In genomic region chr2:152806037-152806436, GRCm38 (mm10) we compare ENCODE assay signal across 9 mouse cellular contexts. TPM values are rescaled to one million over a fixed set of nuclear protein-coding genes. Genes with fewer than 3 reads are reported as not detected.
DNase-seq lines count a peak whose midpoint lies in the region; ATAC-seq and TF ChIP-seq lines count a peak whose summit lies in the region.
"Had no signal": no experiment of that assay in that cellular context is flagged by ENCODE, and none has a peak within 500 bp of the region (broad histone marks: within the 10 kb centered on the region; RNA-seq: fewer than 3 reads in every experiment).

No protein-coding gene starts in this region.

- no peak overlapping the region for H3K4me2 ChIP-seq in heart, embryonic 15.5 days
- H3K4me2 ChIP-seq: neural tube, embryonic 15.5 days had no signal

- peaks cover 32% of the 10 kb centered on the region for H3K4me1 ChIP-seq in heart, embryonic 15.5 days (replicated peaks)

- whole genome bisulfite sequencing in heart, embryonic 15.5 days = 50% methylated on average over 2 of the region's 2 CpGs
- WGBS in macrophage (ENCODE audit: missing documents) = 31% methylated on average over 2 of the region's 2 CpGs

- H3K4me3 ChIP-seq in layer of hippocampus, adult 2 months = no peak overlapping the region
- no peak overlapping the region for H3K4me3 ChIP-seq in heart, embryonic 15.5 days
- no peak overlapping the region for H3K4me3 ChIP-seq in macrophage (ENCODE audit: inconsistent target)
- H3K4me3 ChIP-seq: neural tube, embryonic 15.5 days had no signal

- TF ChIP-seq CTCF in layer of hippocampus, adult 2 months (conservative IDR thresholded peaks at IDR 0.05) = no peak

- peaks cover 92% of the 10 kb centered on the region for H3K79me2 ChIP-seq in macrophage (ENCODE audit: inconsistent target)

- DNase-seq in layer of hippocampus, adult 2 months (ENCODE audit: low spot score in 2 of 2) = no peak
- no peak for DNase-seq in layer of hippocampus, postnatal 14 days (ENCODE audit: low spot score in 2 of 2)
- DNase-seq in adrenal gland, postnatal 14 days = peak; percentile 60
- DNase-seq in right cerebral cortex, postnatal 36 days (ENCODE audit: low spot score in 2 of 2) = no peak
- no peak for DNase-seq in left cerebral cortex, postnatal 4 days

- ATAC-seq in heart, embryonic 15.5 days (replicated peaks; ENCODE audit: insufficient number of reproducible peaks, insufficient read depth, low FRiP score, low read depth) = no peak
- no peak for ATAC-seq in monocyte, adult 5-6 weeks (replicated peaks; ENCODE audit: insufficient number of reproducible peaks, low FRiP score, low TSS enrichment, poor library complexity, severe bottlenecking)

- H3K36me3 ChIP-seq in heart, embryonic 15.5 days = no peaks in the 10 kb centered on the region
- H3K36me3 ChIP-seq in macrophage (ENCODE audit: inconsistent target) = no peaks in the 10 kb centered on the region
- H3K36me3 ChIP-seq: neural tube, embryonic 15.5 days had no signal

- H3K9ac ChIP-seq in heart, embryonic 15.5 days = no peak overlapping the region
- H3K9ac ChIP-seq: neural tube, embryonic 15.5 days had no signal

- intact Hi-C loops in left cerebral cortex, postnatal 4 days (cut with DNase I) = no loop called here

- no peaks in the 10 kb centered on the region for H3K27me3 ChIP-seq in heart, embryonic 15.5 days
- H3K27me3 ChIP-seq: neural tube, embryonic 15.5 days had no signal

- peak overlapping the region; percentile 55 for H3K27ac ChIP-seq in layer of hippocampus, adult 2 months
- peak overlapping the region; percentile 17; the same call in 1 of the 2 replicates for H3K27ac ChIP-seq in heart, embryonic 15.5 days
- H3K27ac ChIP-seq in macrophage = peak overlapping the region; percentile 99
- H3K27ac ChIP-seq: neural tube, embryonic 15.5 days had no signal

- no peaks in the 10 kb centered on the region for H3K9me3 ChIP-seq in heart, embryonic 15.5 days (replicated peaks)
- H3K9me3 ChIP-seq: neural tube, embryonic 15.5 days had no signal

RNA-seq across cellular contexts. Expression of gene Bcl2l1, which starts 25.5 kb away (rescaled TPM):
- 100 to 1,000 TPM; 129 to 134 TPM for total RNA-seq in layer of hippocampus, adult 2 months (2021)
- 100 to 1,000 TPM; 124 to 128 TPM for total RNA-seq in layer of hippocampus, postnatal 14 days (2021)
- 64.3 and 72.4 TPM in 2 replicates for total RNA-seq in adrenal gland, postnatal 14 days (2021)
- 69.5 and 80.7 TPM in 2 replicates for polyA plus RNA-seq in heart, embryonic 15.5 days (2015; fragmentation: Nextera tagmentation; extraction: Ambion mirVana)
- total RNA-seq in macrophage (2018; cell fraction: chromatin; rRNA removed) = 100 to 1,000 TPM; 136 to 537 (median 201) TPM
- total RNA-seq in macrophage (2018; cell fraction: cytosol; rRNA removed) = 100 to 1,000 TPM in 7 of 26 experiments, 10 to 100 TPM in 19; 72.0 to 192 (median 85.2) TPM
- 100 to 1,000 TPM; 131 to 456 (median 217) TPM for total RNA-seq in macrophage (2018; cell fraction: nucleus; rRNA removed)
- polyA plus RNA-seq in macrophage (2018) = 38.6 to 159 TPM (median 48.4 TPM) in 3 replicates
- total RNA-seq in monocyte, adult 5-6 weeks (2017) = 11.8 to 39.0 TPM (median 21.7 TPM) in 3 replicates
- 100 to 1,000 TPM; 113 to 116 TPM for total RNA-seq in left cerebral cortex, postnatal 4 days (2021)

RNA-seq across cellular contexts. Expression of gene Tpx2, which starts 41.7 kb away (rescaled TPM):
- total RNA-seq in layer of hippocampus, adult 2 months (2021) = 1 to 10 TPM; 2.0 to 2.2 TPM
- 1 to 10 TPM; 2.5 to 4.7 TPM for total RNA-seq in layer of hippocampus, postnatal 14 days (2021)
- total RNA-seq in adrenal gland, postnatal 14 days (2021) = 16.6 and 20.3 TPM in 2 replicates
- 47.3 and 49.9 TPM in 2 replicates for polyA plus RNA-seq in heart, embryonic 15.5 days (2015; fragmentation: Nextera tagmentation; extraction: Ambion mirVana)
- total RNA-seq in macrophage (2018; cell fraction: chromatin; rRNA removed) = 10 to 100 TPM in 5 of 26 experiments, 1 to 10 TPM in 21; 2.1 to 18.9 (median 7.1) TPM
- 10 to 100 TPM in 13 of 26 experiments, 1 to 10 TPM in 13; 4.3 to 30.1 (median 10.4) TPM for total RNA-seq in macrophage (2018; cell fraction: cytosol; rRNA removed)
- total RNA-seq in macrophage (2018; cell fraction: nucleus; rRNA removed) = 10 to 100 TPM in 12 of 26 experiments, 1 to 10 TPM in 14; 2.6 to 18.6 (median 9.8) TPM
- 3.4 to 14.0 TPM (median 11.8 TPM) in 3 replicates for polyA plus RNA-seq in macrophage (2018)
- total RNA-seq in monocyte, adult 5-6 weeks (2017) = 1.1 to 2.7 TPM (median 1.6 TPM) in 3 replicates
- 10 to 100 TPM in 1 of 2 experiments, 1 to 10 TPM in 1; 9.8 to 11.0 TPM for total RNA-seq in left cerebral cortex, postnatal 4 days (2021)

RNA-seq across cellular contexts. Expression of gene Cox4i2, which starts 52.1 kb away (rescaled TPM):
- total RNA-seq in layer of hippocampus, adult 2 months (2021) = 1 to 10 TPM; 1.4 to 1.6 TPM
- total RNA-seq in layer of hippocampus, postnatal 14 days (2021) = 1 to 10 TPM; 2.9 to 3.6 TPM
- 6.3 and 7.7 TPM in 2 replicates for total RNA-seq in adrenal gland, postnatal 14 days (2021)
- polyA plus RNA-seq in heart, embryonic 15.5 days (2015; fragmentation: Nextera tagmentation; extraction: Ambion mirVana) = 20.8 and 24.2 TPM in 2 replicates
- total RNA-seq in macrophage (2018; cell fraction: chromatin; rRNA removed) = not detected
- not detected for total RNA-seq in macrophage (2018; cell fraction: cytosol; rRNA removed)
- total RNA-seq in macrophage (2018; cell fraction: nucleus; rRNA removed) = not detected
- not detected in 3 replicates for polyA plus RNA-seq in macrophage (2018)
- total RNA-seq in monocyte, adult 5-6 weeks (2017) = not detected in 3 replicates
- total RNA-seq in left cerebral cortex, postnatal 4 days (2021) = 1 to 10 TPM; 1.7 to 1.9 TPM

Comparison
In these comparisons a context has a peak if more than half of its experiments do, and no peak if none do; other contexts are left out.
1. H3K27ac ChIP-seq: peak in every context shown above with its lines; median percentile 99 in macrophage; 55 in layer of hippocampus, adult 2 months; 17 in heart, embryonic 15.5 days.